Mouse (Mus musculus): ENCODE measurements around the gene Fam120a. TPM values are rescaled to one million over a fixed set of nuclear protein-coding genes. Genes with fewer than 3 reads are reported as not detected.
A peak's percentile ranks its signal among the peaks of the same experiment; 100 is the strongest.

Gene Fam120a
- total RNA-seq, 2 experiments from 2014 or later, result 96.4 to 101 TPM

DNA sequence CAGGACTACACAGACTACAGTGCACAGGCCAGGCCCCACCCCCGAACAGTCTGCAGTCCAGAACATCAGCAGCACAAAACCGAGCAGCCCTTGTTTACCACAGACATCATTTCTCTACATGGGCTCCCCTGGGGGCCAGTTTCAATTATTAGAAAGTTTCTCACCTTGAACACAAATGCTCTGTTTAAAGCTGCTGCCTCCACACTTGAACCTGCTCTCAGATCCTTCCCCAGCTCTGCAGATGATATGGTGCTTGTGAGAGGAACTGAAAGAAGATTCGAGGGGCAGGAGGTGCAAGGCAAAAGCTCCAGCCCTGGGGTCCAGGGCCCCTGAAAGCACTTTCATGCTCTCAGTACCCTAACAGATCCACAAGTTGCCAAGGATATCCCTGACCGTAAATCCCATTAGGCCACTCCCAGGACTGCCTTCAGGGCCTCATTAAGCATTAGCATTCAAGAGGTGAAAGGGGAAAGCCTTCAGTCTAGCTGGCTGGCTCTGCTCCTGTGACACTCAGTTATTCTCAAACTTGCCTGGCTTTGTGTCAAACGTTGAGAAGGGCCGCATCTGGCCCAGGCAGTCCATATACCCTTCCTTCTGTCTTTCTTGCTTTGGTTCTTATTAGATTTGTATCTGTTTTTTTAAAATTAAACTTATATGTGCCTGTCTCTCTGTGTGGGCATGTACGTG lies 110.4 kb downstream of the Fam120a start:
- DNase-seq, result no peak

DNA sequence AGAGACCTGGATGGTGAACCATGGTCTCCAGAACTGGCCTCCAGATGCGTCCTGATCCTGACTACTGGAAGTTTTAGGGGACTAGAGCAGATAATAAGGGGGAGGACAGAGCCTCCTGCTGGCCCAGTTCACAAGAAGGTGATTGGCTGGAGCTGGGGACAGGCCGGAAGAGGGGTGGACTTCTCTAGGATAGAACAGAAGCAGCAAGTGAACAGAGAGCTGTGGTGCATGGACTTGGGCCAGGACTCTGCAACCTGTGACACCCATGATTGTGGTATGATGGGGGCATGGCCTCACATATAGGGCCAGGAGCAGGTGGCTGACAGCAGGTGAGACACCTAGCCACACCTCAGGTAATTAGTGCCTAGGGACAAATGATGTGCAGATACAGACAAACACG lies 113.9 kb downstream of the Fam120a start:
- DNase-seq, result no peak

DNA sequence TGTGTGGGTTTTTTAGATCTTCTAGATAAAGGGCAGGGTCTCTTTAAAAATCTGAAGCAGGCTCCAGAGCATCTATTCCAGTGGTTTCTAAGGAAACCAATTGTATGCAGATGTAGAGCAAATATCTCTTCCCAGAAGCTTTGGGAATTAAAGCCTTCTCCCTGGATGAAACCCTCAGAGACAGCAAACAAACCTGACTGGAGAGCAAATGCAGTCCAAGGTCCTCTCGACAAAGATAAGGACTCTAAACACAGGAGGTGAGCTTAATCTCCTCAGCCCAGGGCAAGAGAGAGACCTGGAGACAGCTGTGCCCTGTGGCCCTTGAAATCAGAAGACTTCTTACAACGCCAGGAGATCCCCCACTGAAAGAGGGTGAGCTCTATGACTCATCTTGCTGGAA lies 114.3 kb downstream of the Fam120a start:
- no peak for DNase-seq

DNA sequence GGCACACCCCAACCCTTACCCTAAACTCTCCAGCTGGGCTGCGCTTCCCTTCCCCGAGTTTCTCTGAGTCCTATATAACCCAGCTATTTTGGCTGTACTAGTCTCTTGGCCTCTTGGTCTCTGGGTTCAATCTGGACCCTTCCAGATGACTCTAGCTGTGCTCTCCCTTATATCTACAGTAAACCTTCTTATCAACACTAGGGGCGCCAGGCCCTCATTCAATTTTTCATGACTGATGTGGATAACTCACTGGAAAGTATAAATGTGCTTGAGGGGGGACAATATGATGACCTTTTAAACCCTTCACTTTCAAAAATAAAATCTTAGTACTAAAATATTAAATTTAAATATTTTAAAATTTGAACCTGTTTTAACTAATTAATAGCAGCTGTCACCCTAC lies 115.0 kb downstream of the Fam120a start:
- no peak for DNase-seq

DNA sequence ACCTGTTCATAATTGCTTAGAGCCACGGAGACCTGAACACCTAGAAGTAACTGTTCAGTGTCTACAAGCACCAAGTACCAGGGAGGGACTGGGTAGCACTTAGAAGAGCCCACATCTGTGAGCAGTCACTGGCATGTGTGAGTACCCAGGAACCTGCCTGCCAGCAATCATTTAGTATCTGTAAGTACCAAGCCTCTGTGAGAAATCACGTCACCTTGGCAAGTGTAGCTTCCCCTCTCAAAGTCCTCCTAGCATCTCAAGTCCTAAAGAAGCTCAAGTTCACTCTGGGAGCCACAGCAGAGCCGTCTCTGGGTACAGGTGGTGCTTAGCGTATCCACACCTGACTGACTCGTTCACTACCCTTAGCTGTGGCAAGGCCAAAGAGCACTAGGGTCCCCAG lies 116.1 kb downstream of the Fam120a start:
- DNase-seq, result no peak

DNA sequence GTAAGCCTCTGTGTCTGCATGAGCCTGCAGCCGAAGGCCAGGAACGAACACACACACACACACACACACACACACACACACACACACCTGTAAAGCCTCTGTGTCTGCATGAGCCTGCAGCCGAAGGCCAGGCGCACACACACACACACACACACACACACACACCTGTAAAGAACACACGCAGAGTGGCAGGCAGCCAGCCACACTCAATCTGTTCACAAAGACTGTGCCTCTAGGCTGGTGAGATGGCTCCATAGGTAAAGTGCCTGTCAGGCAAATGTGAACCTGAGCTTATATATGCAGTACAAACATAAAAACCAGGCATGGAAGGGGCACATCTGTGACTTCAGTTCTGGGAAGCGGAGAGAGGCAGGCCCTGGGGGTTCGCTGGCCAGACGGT lies 117.0 kb downstream of the Fam120a start:
- DNase-seq, result no peak

DNA sequence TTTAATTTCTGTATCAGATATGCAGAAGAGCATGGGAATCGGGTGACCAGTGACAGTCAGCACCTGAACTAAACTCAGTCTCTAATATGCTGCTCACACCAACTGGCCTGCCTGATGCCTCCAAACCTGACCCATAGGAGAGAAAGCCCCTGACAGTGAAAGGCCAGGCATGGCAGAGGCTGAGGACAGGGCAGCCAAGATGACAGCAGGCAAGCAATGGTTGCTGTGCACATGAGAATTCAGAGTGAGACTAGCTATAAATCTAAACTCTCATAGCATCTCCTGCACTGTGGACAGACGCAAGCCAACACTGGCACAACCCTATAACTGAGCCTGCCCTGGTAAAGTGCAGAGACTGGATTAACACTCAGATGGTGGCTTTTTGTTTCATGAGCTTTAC lies 117.5 kb downstream of the Fam120a start:
- no peak for DNase-seq

DNA sequence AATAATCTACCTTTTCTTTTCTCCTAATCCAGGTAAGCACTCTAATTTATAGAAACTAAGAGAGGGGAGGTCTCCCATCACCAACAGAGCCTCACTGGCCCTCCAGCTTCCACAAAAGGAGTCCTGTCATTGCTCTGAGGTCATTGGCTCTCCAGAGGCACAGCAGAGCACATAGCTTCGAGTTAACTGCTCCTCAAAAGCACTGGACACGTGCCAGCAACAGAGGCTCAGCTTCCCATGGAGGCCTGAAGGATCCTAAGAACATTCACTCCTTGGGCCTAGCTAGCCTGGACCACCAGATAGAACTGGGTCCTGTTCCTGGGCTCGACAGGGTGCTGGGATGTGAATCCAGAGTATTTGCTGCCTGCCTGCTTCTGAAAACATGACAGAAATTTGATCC lies 118.7 kb downstream of the Fam120a start:
- peak; percentile 56 for DNase-seq

DNA sequence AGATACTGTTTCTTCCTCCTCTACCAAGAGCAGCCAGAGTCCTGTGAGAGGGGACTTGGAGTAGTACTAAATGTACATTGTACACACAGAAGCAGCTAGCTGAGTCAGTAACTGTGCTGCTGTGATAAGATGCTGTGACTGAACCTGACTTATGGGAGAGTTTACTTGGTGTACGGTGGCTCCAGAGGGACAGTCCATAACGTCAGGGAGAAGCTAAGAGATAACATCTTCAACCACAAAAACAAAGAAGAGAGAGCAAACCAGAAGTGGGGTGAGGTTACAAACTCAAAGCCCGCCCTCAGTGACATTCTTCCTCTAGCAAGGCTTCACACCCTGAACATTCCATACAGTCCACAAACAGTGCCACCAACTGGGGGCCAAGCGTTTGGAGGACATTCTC lies 122.5 kb downstream of the Fam120a start:
- DNase-seq, result no peak

DNA sequence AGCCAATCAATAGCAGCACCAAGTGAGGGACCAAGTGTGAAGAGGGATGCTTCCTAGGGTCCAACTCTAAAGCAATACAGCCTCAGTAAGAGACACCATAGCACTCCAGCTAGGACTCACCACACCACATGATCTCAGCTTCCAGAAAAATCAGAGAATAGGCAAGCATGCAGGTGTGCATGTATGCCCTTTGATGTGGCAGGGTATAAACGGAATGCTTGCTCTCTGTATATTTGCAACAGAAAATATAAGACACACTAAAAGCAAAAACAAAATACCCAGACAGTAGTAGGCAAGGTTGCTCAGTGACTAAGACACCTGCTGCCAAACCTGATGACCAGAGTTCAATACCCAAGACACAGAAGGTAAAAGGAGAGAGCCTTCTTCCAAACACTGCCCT lies 124.3 kb downstream of the Fam120a start:
- DNase-seq, result no peak

DNA sequence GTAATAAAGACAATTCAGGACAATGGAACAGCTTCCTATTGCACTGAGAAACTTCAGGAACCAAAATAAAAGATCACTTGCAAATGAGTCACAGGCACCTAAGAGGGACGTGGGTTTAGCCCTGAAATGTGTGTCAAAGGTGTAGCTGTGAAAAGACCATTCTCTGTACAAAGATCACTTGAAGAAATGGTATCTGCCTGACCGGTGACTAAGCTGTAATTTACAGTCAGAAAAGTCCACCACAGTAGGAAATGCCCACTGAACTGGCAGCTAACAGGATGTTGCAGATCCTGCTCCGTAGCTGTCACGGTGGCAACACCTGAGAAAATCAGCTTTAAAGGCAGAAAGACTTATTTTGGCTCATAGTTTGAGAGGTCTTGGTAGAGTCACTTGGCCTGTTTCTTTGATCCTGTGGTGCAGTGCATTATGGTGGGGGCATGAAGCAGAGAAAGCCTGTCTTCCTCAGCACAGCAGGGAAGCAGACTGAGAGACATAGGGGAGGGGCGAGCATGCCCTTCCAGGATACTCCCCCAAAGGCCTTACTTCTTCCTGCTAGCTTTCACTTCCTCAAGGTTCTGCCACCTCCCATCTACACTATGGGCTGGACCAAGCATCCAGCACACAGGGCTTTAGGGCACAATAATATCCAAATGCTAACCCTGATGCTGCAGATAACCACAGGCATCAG lies 125.8 kb downstream of the Fam120a start:
- no peak for DNase-seq

DNA sequence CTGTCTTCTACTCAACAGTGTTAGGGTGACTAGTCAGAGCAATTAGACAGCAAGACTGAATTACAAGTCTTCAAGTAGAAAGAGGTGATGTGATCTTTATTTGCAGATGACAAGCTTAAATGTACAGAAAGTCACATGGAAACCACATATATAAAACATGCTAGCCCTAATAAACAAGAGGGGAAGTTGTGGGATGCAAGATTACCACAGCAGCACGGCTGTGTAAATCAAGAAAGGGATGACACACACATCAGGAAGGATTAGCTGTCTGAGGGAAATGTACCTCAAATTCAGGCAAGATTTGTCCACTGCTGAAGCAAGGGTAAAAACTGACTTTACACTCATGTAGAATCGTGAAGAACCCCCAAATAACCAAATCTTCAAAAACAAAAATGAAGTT lies 129.5 kb downstream of the Fam120a start:
- no peak for DNase-seq

DNA sequence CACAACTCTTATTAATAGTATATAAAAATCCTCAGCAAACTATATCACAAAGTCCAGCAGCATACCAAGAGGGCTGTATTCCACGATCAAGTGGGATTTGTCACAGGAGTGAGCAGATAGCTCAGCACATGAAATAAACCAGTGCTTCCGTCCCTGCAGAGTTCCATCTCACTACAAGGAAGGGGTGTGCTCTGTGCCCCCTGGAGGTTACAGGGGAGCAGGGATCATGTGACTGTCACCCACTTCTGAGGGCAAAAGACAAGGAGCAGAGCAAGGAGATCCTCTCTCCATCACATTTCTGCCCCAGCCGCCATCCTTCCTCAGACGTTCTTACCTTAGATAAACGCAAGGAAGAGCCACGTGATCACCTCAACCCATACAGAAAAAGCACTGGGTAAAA lies 130.3 kb downstream of the Fam120a start:
- no peak for DNase-seq

DNA sequence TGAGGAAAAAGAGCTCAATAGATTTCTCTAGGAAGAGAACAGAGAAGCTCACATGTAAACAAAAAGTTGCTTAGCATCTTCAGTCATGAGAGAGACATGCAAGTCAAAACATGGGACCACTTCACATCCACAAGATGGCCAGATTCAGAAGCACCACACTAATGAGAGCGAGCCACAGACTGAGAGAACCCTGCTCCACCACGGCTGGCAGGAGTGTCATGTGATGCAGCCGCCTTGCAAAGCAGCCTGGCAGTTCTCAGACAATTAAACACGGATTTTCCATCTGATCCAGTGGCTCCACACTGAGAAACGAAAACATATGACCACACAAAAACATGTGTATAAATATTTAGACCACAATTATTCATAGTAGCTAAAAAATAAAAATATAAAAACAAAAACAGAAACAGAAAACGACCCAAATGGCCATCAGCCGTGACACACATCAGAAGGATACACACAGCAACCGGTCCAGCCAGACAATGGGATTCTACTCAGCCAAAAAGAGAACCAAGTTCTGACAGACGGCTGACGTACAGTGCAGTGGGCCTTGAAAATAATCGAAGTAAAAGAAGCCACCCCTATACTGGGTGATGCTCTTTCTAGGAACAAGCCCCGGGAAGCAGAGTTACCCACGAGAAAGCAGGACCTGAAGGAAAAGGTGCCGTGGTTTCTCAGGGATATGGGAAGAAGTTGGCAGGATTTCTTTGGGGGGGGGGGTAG lies 137.1 kb downstream of the Fam120a start:
- DNase-seq, result no peak

DNA sequence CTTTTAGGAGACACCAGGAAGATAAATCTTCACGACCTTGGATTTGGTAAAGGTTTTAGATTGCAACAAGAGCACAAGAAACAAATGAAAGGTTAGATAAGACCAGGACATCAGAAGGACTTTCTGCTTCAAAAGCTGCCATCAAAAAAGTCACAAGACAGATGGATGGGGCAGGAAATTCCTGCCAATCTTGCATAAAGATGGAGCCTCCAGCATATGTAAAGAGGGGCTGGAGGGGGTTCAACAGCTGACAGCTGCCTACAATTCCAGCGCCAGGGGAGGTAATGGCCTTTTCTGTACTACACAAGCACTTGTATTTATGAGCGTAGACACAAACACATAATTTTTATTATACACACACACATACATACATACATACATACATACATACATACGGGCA lies 138.0 kb downstream of the Fam120a start:
- DNase-seq, result no peak

Other genes with a start within 250 kb of the Fam120a start
- gene Phf2, start 96.9 kb downstream of the Fam120a start, total RNA-seq (2021), result 10 to 100 TPM; 26.8 to 30.3 TPM
- 10 to 100 TPM; 55.7 to 60.7 TPM for gene Wnk2, start 180.0 kb upstream of the Fam120a start, total RNA-seq (2021)
- gene Ninj1, start 219.5 kb upstream of the Fam120a start, total RNA-seq (2021), result 10 to 100 TPM; 15.0 to 16.2 TPM
- gene Card19, start 248.0 kb upstream of the Fam120a start, total RNA-seq (2021), result 10 to 100 TPM; 49.9 to 62.0 TPM

Data from gastrocnemius, postnatal 10 days (tissue).